Mouse (Mus musculus) ES-E14 (cell line): ENCODE measurements around the gene Rbm38.

Experiments used
- CHD2 ChIP-seq: IDR thresholded peaks from 2 replicates; pipeline ENCODE4 v1.6.1; 2014; ENCODE audit warnings: mild to moderate bottlenecking, low read depth, low read length, inconsistent platforms
- HCFC1 ChIP-seq: IDR thresholded peaks from 2 replicates; pipeline ENCODE4 v1.6.1; 2012; ENCODE audit warnings: low read length, inconsistent platforms, borderline replicate concordance; ENCODE audit not compliant: insufficient read depth
- MAFK ChIP-seq: IDR thresholded peaks from 2 replicates; pipeline ENCODE4 v1.6.1; 2014; ENCODE audit warnings: mild to moderate bottlenecking, low read depth, low read length, inconsistent platforms; ENCODE audit not compliant: insufficient read depth
- ZC3H11A ChIP-seq: IDR thresholded peaks from 2 replicates; pipeline ENCODE4 v1.6.1; 2012; ENCODE audit warnings: low read depth, mild to moderate bottlenecking, inconsistent platforms, low read length, borderline replicate concordance

GRCm38 (mm10) chr2:173019790-173020189, 508 bp upstream of the Rbm38 start:
- no peak for TF ChIP-seq CHD2
- TF ChIP-seq ZC3H11A, result no peak
- TF ChIP-seq HCFC1, result peak; percentile 83
- TF ChIP-seq MAFK, result no peak
